Mouse (Mus musculus): ENCODE data around the gene Cftr.

Gene Cftr

DNA sequence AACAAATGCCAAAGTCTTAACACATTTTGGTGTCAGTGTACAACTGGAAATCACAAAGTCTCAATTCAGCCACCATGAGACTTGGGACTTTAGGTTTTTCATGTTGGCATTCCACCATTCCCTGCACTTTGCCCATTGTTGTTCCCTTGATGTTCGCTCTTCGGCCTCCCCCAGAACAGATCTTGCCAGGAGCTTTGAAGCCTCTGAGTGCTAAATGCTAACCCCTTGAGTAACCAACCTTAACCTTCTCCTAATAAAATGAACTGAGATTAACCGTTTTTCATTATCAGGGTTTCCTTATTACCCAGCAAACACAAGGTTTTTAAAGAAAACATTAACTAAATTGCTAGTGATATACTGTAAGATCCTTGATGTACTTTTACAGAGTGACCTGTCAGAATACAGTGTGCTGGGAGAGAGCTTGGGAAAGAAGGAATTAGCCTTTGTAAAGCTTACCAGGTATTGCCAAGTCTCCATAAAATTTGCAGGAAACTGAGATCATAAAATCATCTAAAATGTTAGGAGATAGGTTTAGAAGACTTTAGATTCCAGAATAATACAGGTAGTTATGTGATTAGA lies 144.0 kb downstream of the Cftr start:
- DNase-seq (ENCODE audit: low read depth) = no peak

DNA sequence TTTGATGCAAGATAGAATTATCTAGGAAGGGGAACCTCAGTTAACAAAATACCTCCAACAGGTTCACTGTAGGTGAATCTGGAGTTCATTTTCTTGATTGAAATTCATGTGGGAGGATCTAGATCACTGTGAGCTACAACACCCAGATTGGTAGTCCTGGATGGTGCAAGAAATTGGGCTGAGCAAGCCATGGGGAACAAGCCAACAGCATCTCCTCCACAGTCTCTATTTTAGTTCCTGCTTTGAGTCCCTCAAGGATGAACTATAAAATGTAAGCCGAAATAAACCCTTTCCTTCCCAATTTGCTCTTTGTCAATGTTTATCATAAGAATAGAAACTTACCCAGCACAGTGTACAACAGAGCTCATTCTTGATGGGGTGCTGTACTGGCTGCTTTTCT lies 152.5 kb downstream of the Cftr start:
- DNase-seq (ENCODE audit: low read depth) = no peak

DNA sequence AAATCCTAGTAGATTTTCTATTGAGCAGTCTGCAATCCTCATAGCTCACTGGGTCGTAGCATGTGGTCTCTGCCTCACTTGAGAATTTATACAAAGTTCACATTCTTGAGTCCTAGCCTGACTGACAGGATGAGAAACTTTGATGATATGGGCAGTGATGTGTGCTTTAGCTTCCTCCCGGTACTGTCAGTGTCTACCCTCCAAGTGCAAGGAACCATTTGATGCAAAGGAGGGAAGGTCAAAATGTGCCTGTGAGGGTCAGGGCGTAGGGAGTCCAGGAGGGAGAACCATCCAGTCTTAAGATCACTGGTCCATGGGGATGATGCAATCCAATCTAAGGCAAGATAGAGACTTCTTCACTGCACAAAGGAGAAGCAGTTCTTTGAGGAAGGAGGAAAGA lies 164.9 kb downstream of the Cftr start:
- DNase-seq (ENCODE audit: low read depth) = no peak

DNA sequence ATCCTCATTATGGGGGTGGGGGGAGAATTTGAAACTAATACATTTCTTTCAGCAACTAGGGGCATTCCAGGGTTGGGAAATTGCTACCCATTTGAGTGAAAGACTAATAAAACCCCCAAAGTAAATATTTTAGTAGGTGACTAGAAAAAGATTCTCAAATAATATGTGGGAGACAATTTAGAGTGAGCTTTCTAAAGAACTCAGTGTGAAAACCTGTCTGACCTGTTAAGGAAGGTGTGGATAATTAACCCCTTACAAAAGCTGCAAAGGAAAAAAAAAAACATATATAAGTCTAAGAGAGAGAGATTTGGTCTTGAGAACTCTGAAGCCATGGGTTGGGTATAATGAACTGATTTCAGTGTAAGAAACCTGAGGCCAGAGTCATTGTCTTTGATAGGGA lies 167.8 kb downstream of the Cftr start:
- DNase-seq (ENCODE audit: low read depth) = no peak

DNA sequence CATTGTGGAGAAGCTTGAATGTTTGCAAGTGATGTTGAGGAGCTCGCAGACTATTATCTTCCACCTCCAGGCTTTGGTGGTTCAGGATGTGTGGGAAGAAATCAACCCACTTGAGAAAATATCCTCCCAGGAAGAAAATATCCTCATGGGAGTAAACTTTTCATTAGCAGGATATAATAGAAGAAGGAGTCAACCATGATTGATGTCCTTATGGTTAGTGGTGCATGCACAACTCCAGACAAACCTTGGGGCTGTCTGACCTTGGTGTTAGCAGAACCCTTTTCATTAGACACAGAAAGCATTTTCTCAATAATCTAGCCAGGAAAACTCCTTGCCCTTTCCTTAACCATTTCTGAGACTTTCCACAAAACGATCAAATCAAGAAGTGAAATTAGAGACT lies 173.8 kb downstream of the Cftr start:
- DNase-seq (ENCODE audit: low read depth) = no peak

DNA sequence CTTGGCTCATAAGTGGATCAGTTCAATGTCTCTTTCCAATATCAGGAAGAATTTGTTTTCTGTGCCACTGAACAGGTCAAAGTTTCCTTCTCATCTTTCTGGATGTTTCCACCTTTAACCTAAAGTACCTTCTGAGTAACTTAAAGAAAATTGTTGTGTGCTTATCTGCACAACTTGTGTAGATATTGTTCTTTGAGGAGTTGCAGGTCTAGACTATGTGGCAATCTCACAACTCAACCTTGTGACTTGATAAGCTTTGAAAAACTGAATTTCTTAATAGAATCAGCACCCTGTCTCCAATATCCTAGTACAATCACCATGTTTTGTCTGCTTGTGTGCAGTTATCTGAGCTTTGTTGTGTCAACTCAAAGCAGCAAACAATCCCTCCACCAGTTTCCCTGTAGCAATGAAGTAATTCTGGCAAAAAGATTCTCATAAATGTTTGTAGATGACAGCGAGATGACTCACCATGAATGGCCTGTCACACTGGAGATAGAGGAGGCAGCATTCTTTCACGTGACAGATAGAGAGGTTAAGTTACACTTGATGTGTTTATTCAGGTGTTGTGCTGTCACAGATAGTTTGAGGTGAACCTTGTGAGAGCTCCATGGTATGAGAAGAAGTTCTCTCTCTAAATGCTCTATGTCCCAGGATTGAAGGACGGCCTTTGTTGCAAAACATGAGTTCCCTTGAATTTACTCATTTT lies 178.8 kb downstream of the Cftr start:
- DNase-seq (ENCODE audit: low read depth) = no peak

DNA sequence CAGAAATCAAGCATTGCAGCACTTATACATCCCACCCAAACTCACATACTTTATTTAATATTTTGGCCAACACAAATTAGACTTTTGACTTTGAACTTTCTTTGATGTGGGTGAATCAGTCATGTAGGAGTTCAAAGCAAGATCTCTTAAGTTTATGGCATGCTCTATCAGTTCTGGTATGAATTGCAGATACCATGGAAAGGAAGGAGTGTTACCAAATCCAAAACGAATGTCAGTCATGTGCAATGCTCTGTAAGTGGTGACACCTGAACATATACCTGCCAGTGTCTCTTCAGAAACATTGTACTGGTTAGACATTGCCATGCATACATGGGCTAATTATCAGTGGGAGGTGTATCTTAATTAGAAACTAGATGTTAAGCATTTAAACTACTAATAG lies 189.7 kb downstream of the Cftr start:
- DNase-seq (ENCODE audit: low read depth) = no peak

DNA sequence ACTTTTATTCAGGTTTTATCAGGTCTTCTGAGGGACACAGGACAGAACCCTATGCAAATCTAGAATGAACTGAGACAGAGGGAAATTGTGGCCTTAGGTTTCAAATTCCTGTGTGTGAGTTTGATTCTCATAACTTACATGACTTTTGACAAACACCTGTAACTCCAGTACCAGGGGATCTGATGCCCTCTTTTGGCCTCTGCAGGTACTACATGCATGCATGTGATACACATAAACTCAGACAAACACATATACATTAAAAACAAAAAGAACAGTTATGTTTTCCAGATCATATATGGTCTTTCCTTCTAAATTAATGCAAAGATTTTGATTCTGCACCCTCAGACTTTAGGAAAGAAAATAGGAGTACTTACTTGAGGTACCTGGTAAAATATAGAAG lies 190.5 kb downstream of the Cftr start:
- DNase-seq (ENCODE audit: low read depth) = no peak

DNA sequence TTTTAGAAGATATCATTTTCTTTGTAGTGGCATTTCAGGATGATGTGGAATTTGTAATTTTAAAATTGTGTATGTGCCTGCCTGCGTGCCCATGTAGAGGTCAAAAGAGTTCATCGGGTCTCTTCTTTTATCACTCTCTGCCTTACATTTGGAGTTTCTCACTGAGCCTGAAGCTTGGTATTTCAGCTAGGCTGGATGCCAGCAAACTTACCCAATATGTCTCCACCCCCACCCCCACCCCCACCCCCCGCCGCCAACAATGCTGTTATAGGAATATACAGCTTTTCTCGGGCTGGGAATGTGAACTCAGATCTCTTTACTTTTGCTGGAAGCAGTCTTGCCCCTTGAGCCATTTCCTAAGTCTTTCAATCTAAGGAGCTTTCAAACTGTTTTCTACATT lies 191.7 kb downstream of the Cftr start:
- DNase-seq (ENCODE audit: low read depth) = no peak

DNA sequence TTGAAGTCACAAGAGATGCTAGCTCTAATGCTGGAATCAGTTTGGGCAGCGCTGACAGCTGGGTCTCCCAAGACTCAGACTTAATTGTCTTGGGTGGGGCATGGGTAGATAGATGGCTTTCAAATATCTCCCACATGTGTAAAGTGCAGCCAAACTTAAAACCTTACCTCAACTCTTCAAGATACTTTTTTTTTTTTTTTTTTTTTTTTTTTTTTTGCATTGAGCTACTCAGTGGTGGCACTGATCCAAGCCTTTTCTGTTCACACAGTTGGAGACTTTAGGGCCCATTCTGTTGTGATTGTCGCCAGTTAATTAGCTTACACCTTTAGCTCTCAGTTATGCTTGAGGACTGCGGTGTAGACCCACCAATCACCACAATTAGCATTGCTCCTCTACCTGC lies 198.6 kb downstream of the Cftr start:
- DNase-seq (ENCODE audit: low read depth) = no peak

DNA sequence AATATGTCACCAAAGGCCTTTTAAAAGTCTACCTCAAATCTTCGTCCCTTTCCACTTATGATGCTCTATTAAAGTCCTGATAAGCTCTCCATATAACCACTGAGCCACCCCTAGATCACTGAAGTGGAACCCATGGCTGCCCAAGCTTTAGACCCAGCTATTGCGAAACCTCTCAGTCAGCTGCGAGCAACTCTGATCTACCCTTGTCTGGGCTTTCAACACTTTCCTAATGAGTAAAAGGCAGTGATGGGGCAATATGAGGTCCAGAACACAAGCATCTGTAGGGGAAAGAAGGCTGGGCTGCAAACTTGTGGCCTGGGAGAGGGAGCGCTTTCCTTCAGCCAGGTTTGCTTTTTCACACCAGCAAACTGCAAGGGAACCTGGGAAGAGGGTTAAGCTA lies 199.2 kb downstream of the Cftr start:
- DNase-seq (ENCODE audit: low read depth) = no peak

All from NIH3T3 (cell line).